Mouse (Mus musculus): Measurements from ENCODE around the gene Serhl. TPM values are rescaled to one million over a fixed set of nuclear protein-coding genes. Genes with fewer than 3 reads are reported as not detected.
A peak's percentile ranks its signal among the peaks of the same experiment; 100 is the strongest.
"Not testable (repeated sequence)": the region's sequence is repeated elsewhere in the genome, so short reads cannot be mapped to it uniquely, and the experiment has no call there.

Gene Serhl
- polyA plus RNA-seq, 1 experiment from 2014 or later: 80.1 TPM

DNA sequence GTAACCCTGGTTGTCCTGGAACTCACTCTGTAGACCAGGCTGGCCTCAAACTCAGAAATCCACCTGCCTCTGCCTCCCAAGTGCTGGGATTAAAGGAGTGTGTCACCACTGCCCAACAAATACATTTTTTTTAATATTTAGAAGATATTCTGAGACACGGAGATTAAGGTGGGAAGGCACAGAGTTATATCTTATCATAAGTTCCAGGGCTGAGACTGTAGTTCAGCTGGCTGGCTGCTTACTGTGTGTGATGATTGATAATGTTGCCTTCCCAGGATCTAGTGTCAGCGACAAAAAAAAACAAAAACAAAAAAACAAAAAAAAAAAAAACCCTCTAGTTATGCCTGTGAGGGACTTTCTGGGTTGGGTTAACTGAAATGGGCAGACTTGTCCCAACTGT, 26.7 kb upstream of the Serhl start:
- H3K9me3 ChIP-seq (ENCODE audit: control insufficient read depth, low read length); H3K4me3 ChIP-seq (ENCODE audit: control insufficient read depth in 1 of 2, insufficient read depth in 1 of 2, low read depth in 1 of 2, low read length in 2 of 2): not testable (repeated sequence)
- H3K4me1 ChIP-seq (ENCODE audit: control insufficient read depth in 2 of 2, insufficient read depth in 2 of 2, low read length in 2 of 2): peaks cover 13 to 21% of the 10 kb centered on the region in 2 experiments

DNA sequence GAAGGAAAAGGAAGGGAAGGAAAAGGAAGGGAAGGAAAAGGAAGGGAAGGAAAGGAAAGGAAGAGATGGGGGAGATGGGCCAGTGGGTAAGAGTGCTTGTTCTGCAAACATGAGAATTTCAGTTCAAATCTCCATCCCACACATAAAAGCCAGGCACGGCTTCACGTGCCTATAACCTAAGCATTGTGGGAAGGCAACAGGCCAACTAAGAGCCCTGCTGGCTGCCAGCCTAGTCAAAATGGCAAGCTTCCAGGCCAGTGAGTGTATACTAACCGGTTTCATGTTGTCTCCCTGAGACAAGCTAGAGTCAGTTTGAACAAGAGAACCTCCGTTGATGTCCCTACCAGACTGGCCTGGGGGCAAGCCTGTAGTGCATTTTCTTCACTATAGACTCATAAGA, 23.8 kb upstream of the Serhl start:
- H3K27me3 ChIP-seq (ENCODE audit: control insufficient read depth, insufficient read depth, low read length): no peaks in the 10 kb centered on the region
- ATAC-seq (ENCODE audit: insufficient number of reproducible peaks, insufficient read depth, low FRiP score, low read depth): no peak
- H3K36me3 ChIP-seq (ENCODE audit: control insufficient read depth, insufficient read depth, low read length): no peaks in the 10 kb centered on the region
- no peak overlapping the region for H3K4me3 ChIP-seq (ENCODE audit: control insufficient read depth in 1 of 2, insufficient read depth in 1 of 2, low read depth in 1 of 2, low read length in 2 of 2)
- no peak overlapping the region for H3K4me2 ChIP-seq (ENCODE audit: low read length)
- WGBS: 33% methylated on average over 4 of the region's 4 CpGs
- no peak overlapping the region for H3K27ac ChIP-seq (replicated peaks in 1 of 2; ENCODE audit: control insufficient read depth in 1 of 2, insufficient read depth in 1 of 2, low read depth in 2 of 2, low read length in 2 of 2)
- H3K4me1 ChIP-seq (ENCODE audit: control insufficient read depth in 2 of 2, insufficient read depth in 2 of 2, low read length in 2 of 2): peaks cover 5 to 7% of the 10 kb centered on the region in 2 experiments
- no peak overlapping the region for H3K9ac ChIP-seq (ENCODE audit: low read length)
- no peaks in the 10 kb centered on the region for H3K9me3 ChIP-seq (ENCODE audit: control insufficient read depth, low read length)

More for the DNA sequence above, 26.7 kb upstream of the Serhl start:
- WGBS: 77% methylated on average over 2 of the region's 2 CpGs
- H3K36me3 ChIP-seq (ENCODE audit: control insufficient read depth, insufficient read depth, low read length); H3K27ac ChIP-seq (replicated peaks in 1 of 2; ENCODE audit: control insufficient read depth in 1 of 2, insufficient read depth in 1 of 2, low read depth in 2 of 2, low read length in 2 of 2); H3K9ac ChIP-seq (ENCODE audit: low read length); ATAC-seq (ENCODE audit: insufficient number of reproducible peaks, insufficient read depth, low FRiP score, low read depth); H3K4me2 ChIP-seq (ENCODE audit: low read length); H3K27me3 ChIP-seq (ENCODE audit: control insufficient read depth, insufficient read depth, low read length): not testable (repeated sequence)

DNA sequence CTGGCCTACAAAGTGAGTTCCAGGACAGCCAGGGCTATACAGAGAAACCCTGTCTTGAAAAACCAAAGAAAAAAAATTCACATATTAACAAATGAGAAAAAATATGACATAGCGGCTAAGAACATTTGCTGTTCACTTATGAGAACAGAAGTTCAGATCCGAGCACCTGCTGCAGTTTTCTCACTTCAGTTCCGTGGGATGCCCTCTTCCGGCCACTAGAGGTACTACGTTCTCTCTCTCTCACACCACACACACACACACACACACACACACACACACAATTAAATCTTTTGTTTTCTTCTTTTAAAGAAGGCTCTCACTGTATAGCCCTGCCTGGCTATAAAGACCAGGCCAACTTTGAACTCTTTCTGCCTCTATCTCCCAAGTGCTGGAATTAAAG, 21.0 kb upstream of the Serhl start:
- ATAC-seq (ENCODE audit: insufficient number of reproducible peaks, insufficient read depth, low FRiP score, low read depth): no peak
- 92% methylated on average over 5 of the region's 5 CpGs for WGBS

DNA sequence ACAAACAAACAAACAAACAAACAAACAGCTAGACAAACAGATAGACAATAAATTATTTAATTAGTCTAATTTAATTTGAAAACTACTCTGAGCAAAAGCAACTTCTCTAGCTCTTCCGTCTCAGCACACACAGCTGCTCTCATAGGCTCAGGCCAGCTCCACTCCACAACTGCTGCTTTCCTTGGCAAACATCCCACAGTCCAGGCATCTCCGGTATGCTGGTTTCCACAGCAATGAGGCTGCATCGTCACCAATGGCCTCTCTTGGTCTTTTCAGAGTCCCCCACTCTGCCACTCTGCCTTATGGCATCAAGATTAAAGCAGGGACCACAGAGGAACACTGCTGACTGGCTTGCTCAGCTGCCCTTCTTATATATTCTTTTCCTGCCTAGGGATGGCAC, 18.4 kb upstream of the Serhl start:
- no peaks in the 10 kb centered on the region for H3K27me3 ChIP-seq (ENCODE audit: control insufficient read depth, insufficient read depth, low read length)
- 5% methylated on average over 3 of the region's 3 CpGs for WGBS
- peaks cover 6 to 10% of the 10 kb centered on the region in 2 experiments; a peak in 3 of 4 replicates for H3K4me1 ChIP-seq (ENCODE audit: control insufficient read depth in 2 of 2, insufficient read depth in 2 of 2, low read length in 2 of 2)
- peak; percentile 86 for ATAC-seq (ENCODE audit: insufficient number of reproducible peaks, insufficient read depth, low FRiP score, low read depth)
- H3K36me3 ChIP-seq (ENCODE audit: control insufficient read depth, insufficient read depth, low read length): no peaks in the 10 kb centered on the region
- H3K9ac ChIP-seq (ENCODE audit: low read length): no peak overlapping the region
- H3K4me3 ChIP-seq (ENCODE audit: control insufficient read depth in 1 of 2, insufficient read depth in 1 of 2, low read depth in 1 of 2, low read length in 2 of 2): no peak overlapping the region
- no peak overlapping the region for H3K4me2 ChIP-seq (ENCODE audit: low read length)
- H3K27ac ChIP-seq (replicated peaks in 1 of 2; ENCODE audit: control insufficient read depth in 1 of 2, insufficient read depth in 1 of 2, low read depth in 2 of 2, low read length in 2 of 2): peak overlapping the region; percentile 72 to 81
- no peaks in the 10 kb centered on the region for H3K9me3 ChIP-seq (ENCODE audit: control insufficient read depth, low read length)

More for the DNA sequence above, 21.0 kb upstream of the Serhl start:
- no peaks in the 10 kb centered on the region for H3K36me3 ChIP-seq (ENCODE audit: control insufficient read depth, insufficient read depth, low read length)
- H3K27ac ChIP-seq (replicated peaks in 1 of 2; ENCODE audit: control insufficient read depth in 1 of 2, insufficient read depth in 1 of 2, low read depth in 2 of 2, low read length in 2 of 2): no peak overlapping the region
- H3K9me3 ChIP-seq (ENCODE audit: control insufficient read depth, low read length): no peaks in the 10 kb centered on the region
- no peaks in the 10 kb centered on the region for H3K27me3 ChIP-seq (ENCODE audit: control insufficient read depth, insufficient read depth, low read length)
- H3K4me2 ChIP-seq (ENCODE audit: low read length): no peak overlapping the region
- no peak overlapping the region for H3K4me3 ChIP-seq (ENCODE audit: control insufficient read depth in 1 of 2, insufficient read depth in 1 of 2, low read depth in 1 of 2, low read length in 2 of 2)
- no peak overlapping the region for H3K9ac ChIP-seq (ENCODE audit: low read length)
- peaks cover 6 to 10% of the 10 kb centered on the region in 2 experiments; a peak in 3 of 4 replicates for H3K4me1 ChIP-seq (ENCODE audit: control insufficient read depth in 2 of 2, insufficient read depth in 2 of 2, low read length in 2 of 2)

DNA sequence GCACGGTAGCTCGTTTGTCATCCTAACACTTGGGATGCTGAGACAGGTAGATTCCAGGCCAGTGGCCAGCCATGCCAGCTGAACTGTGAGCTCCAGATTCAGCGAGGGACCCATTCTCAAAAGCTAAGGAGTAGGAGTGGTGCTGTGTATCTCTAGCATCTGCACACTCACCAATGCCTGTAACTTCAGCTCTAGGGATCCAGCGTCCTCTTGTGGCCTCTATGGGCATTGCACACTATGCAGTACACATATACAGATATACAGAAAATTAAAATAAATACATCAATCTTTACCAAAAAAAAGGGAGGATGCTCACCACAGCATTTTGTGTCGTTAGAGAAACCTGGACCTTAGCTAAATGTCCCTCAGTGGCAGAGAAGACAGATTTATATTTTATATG, 17.6 kb upstream of the Serhl start:
- WGBS: 87% methylated on average over 5 of the region's 5 CpGs

DNA sequence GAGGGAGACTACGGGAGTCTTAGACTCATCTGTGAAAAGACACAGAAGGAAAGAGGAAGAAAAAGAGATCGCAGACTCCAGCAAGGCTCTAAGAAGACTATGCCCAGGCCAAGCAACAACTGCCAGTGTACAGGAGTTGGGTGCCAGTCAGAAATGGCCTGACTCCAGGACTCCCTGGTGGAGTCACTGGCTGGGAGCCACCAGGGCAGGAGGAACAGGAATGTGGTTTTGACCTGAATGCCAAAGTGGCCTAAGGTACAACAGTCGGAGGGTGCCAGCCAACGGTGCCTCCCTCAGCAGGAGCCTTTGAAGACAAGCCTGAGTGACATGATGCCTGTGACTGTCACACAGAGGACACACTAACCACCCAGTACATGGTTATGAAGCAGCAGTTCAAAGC, 15.1 kb upstream of the Serhl start:
- Histone ChIP-seq H3K4me1 (ENCODE audit: control insufficient read depth in 2 of 2, insufficient read depth in 2 of 2, low read length in 2 of 2) (peaks cover 6 to 7% of the 10 kb centered on the region in 2 experiments; a peak in 3 of 4 replicates), H3K9me3 (ENCODE audit: control insufficient read depth, low read length) (no peaks in the 10 kb centered on the region), H3K9ac (ENCODE audit: low read length) (no peak overlapping the region), H3K36me3 (ENCODE audit: control insufficient read depth, insufficient read depth, low read length) (no peaks in the 10 kb centered on the region), H3K27me3 (ENCODE audit: control insufficient read depth, insufficient read depth, low read length) (no peaks in the 10 kb centered on the region), H3K4me2 (ENCODE audit: low read length) (no peak overlapping the region), H3K4me3 (ENCODE audit: control insufficient read depth in 1 of 2, insufficient read depth in 1 of 2, low read depth in 1 of 2, low read length in 2 of 2) (no peak overlapping the region), H3K27ac (replicated peaks in 1 of 2; ENCODE audit: control insufficient read depth in 1 of 2, insufficient read depth in 1 of 2, low read depth in 2 of 2, low read length in 2 of 2) (no peak overlapping the region)
- no peak for ATAC-seq (ENCODE audit: insufficient number of reproducible peaks, insufficient read depth, low FRiP score, low read depth)
- WGBS: 69% methylated on average over 4 of the region's 4 CpGs

More for the DNA sequence above, 17.6 kb upstream of the Serhl start:
- Histone ChIP-seq H3K9me3 (ENCODE audit: control insufficient read depth, low read length) (no peaks in the 10 kb centered on the region), H3K36me3 (ENCODE audit: control insufficient read depth, insufficient read depth, low read length) (no peaks in the 10 kb centered on the region), H3K9ac (ENCODE audit: low read length) (no peak overlapping the region), H3K27ac (replicated peaks in 1 of 2; ENCODE audit: control insufficient read depth in 1 of 2, insufficient read depth in 1 of 2, low read depth in 2 of 2, low read length in 2 of 2) (no peak overlapping the region), H3K4me1 (ENCODE audit: control insufficient read depth in 2 of 2, insufficient read depth in 2 of 2, low read length in 2 of 2) (peaks cover 6 to 10% of the 10 kb centered on the region in 2 experiments; a peak in 3 of 4 replicates), H3K4me2 (ENCODE audit: low read length) (no peak overlapping the region), H3K27me3 (ENCODE audit: control insufficient read depth, insufficient read depth, low read length) (no peaks in the 10 kb centered on the region), H3K4me3 (ENCODE audit: control insufficient read depth in 1 of 2, insufficient read depth in 1 of 2, low read depth in 1 of 2, low read length in 2 of 2) (no peak overlapping the region)
- ATAC-seq (ENCODE audit: insufficient number of reproducible peaks, insufficient read depth, low FRiP score, low read depth): no peak

DNA sequence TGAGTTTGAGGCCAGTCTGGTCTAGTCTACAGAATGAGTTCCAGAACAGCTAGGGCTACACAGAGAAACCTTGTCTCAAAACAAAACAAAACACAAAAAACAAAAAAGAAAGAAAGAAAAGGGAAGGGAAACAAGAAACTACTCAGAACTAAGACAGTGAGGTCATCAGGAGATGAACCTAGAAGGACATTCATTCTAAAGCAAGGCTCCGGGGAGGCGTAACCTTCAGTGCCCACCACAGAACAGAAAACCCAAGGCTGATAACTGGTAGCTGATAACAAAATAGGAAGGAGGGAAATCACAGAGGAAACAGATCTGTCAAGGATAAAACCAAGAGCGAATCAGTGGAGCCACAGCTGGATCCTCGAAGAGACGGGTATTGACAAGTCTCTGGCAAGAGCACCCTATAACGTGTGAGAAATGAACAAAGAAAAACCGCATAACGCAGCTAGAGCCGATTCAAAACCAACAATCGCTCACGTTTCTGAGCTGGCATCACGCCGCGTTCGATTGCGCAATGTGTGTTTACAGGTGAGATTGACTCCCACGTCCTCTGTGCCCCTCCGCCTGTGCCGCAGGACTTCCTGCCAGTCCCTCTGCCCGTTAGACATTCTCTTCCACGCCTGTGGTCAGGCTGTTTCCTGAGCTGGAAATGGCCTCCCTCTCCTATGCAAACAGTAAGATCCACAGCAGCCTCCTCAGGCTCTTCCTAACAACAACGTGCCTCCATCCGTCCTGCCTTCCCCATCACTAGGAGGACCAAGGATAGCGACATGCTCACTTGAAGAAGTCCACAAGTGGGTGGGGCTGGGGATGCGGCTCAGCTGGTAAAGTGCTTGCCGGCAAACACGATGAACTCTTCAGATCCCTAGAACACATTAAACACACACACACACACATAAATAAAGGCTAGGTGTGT, 13.4 kb upstream of the Serhl start:
- Histone ChIP-seq H3K4me3 (ENCODE audit: control insufficient read depth in 1 of 2, insufficient read depth in 1 of 2, low read depth in 1 of 2, low read length in 2 of 2) (no peak overlapping the region), H3K27ac (replicated peaks in 1 of 2; ENCODE audit: control insufficient read depth in 1 of 2, insufficient read depth in 1 of 2, low read depth in 2 of 2, low read length in 2 of 2) (no peak overlapping the region), H3K36me3 (ENCODE audit: control insufficient read depth, insufficient read depth, low read length) (no peaks in the 10 kb centered on the region), H3K4me1 (ENCODE audit: control insufficient read depth in 2 of 2, insufficient read depth in 2 of 2, low read length in 2 of 2) (peaks cover 0 to 3% of the 10 kb centered on the region in 2 experiments; a peak in 1 of 4 replicates), H3K9me3 (ENCODE audit: control insufficient read depth, low read length) (no peaks in the 10 kb centered on the region), H3K9ac (ENCODE audit: low read length) (no peak overlapping the region), H3K27me3 (ENCODE audit: control insufficient read depth, insufficient read depth, low read length) (no peaks in the 10 kb centered on the region), H3K4me2 (ENCODE audit: low read length) (no peak overlapping the region)
- WGBS: 46% methylated on average over 27 of the region's 27 CpGs
- no peak for ATAC-seq (ENCODE audit: insufficient number of reproducible peaks, insufficient read depth, low FRiP score, low read depth)
